Mouse (Mus musculus): ENCODE measurements around the gene Fancc.
"Not testable (repeated sequence)": the region's sequence is repeated elsewhere in the genome, so short reads cannot be mapped to it uniquely, and the experiment has no call there.

The Fancc gene

GRCm38 (mm10) chr13:63317681-63318104, 179.4 kb downstream of the Fancc start:
- no peak for DNase-seq (ENCODE audit: low spot score)

GRCm38 (mm10) chr13:63316407-63316806, 180.7 kb downstream of the Fancc start:
- no peak for DNase-seq (ENCODE audit: low spot score)

- no peak for DNase-seq (ENCODE audit: low spot score)
Observed at GRCm38 (mm10) chr13:63315777-63316176, 181.3 kb downstream of the Fancc start.

GRCm38 (mm10) chr13:63315111-63315510, 182.0 kb downstream of the Fancc start:
- DNase-seq (ENCODE audit: low spot score) = not testable (repeated sequence)

- DNase-seq (ENCODE audit: low spot score) = no peak
Observed at GRCm38 (mm10) chr13:63314608-63314920, 182.5 kb downstream of the Fancc start.

- no peak for DNase-seq (ENCODE audit: low spot score)
Observed at GRCm38 (mm10) chr13:63313748-63314607, 183.1 kb downstream of the Fancc start.

- no peak for DNase-seq (ENCODE audit: low spot score)
Observed at GRCm38 (mm10) chr13:63313247-63313646, 183.8 kb downstream of the Fancc start.

- DNase-seq (ENCODE audit: low spot score) = peak; percentile 35
Observed at GRCm38 (mm10) chr13:63311156-63311555, 185.9 kb downstream of the Fancc start.

- DNase-seq (ENCODE audit: low spot score) = peak; percentile 32
Observed at GRCm38 (mm10) chr13:63309563-63309962, 187.5 kb downstream of the Fancc start.

GRCm38 (mm10) chr13:63306768-63307167, 190.3 kb downstream of the Fancc start:
- peak; percentile 37 for DNase-seq (ENCODE audit: low spot score)

GRCm38 (mm10) chr13:63305160-63306011, 191.7 kb downstream of the Fancc start:
- peak; percentile 55 for DNase-seq (ENCODE audit: low spot score)

- DNase-seq (ENCODE audit: low spot score) = peak; percentile 44
Observed at GRCm38 (mm10) chr13:63304799-63305159, 192.3 kb downstream of the Fancc start.

GRCm38 (mm10) chr13:63304124-63304792, 192.8 kb downstream of the Fancc start:
- no peak for DNase-seq (ENCODE audit: low spot score)

- peak; percentile 32 for DNase-seq (ENCODE audit: low spot score)
Observed at GRCm38 (mm10) chr13:63302381-63302780, 194.7 kb downstream of the Fancc start.

- DNase-seq (ENCODE audit: low spot score) = peak; percentile 24
Observed at GRCm38 (mm10) chr13:63301764-63302209, 195.3 kb downstream of the Fancc start.

GRCm38 (mm10) chr13:63300929-63301328, 196.1 kb downstream of the Fancc start:
- DNase-seq (ENCODE audit: low spot score) = no peak

GRCm38 (mm10) chr13:63298931-63299330, 198.1 kb downstream of the Fancc start:
- no peak for DNase-seq (ENCODE audit: low spot score)

- no peak for DNase-seq (ENCODE audit: low spot score)
Observed at GRCm38 (mm10) chr13:63297933-63298332, 199.1 kb downstream of the Fancc start.

- no peak for DNase-seq (ENCODE audit: low spot score)
Observed at GRCm38 (mm10) chr13:63297003-63297402, 200.1 kb downstream of the Fancc start.

GRCm38 (mm10) chr13:63296300-63296699, 200.8 kb downstream of the Fancc start:
- DNase-seq (ENCODE audit: low spot score) = peak; percentile 40

- no peak for DNase-seq (ENCODE audit: low spot score)
Observed at GRCm38 (mm10) chr13:63294359-63295193, 202.5 kb downstream of the Fancc start.
